Mouse (Mus musculus) cortical plate, adult 2 months (tissue): Measurements from ENCODE around the gene Cd68. TPM values are rescaled to one million over a fixed set of nuclear protein-coding genes. Genes with fewer than 3 reads are reported as not detected.

Experiments
- H3K27ac ChIP-seq: fragments of 200-500 bp; 2 replicates; pipeline ENCODE4 v1.5.1; 2012; ENCODE audit warnings: low read length, control low read depth, inconsistent platforms; ENCODE audit not compliant: insufficient read depth
- H3K4me1 ChIP-seq: fragments of 200-500 bp; 2 replicates; pipeline ENCODE4 v1.6.1; 2011; ENCODE audit warnings: low read length; ENCODE audit not compliant: control insufficient read depth, insufficient read depth
- H3K4me3 ChIP-seq: fragments of 200-500 bp; 2 replicates; pipeline ENCODE4 v1.5.1; 2011; ENCODE audit warnings: mild to moderate bottlenecking, low read length, control low read depth; ENCODE audit not compliant: insufficient read depth
- CTCF ChIP-seq: fragments of 200-500 bp; IDR thresholded peaks from 2 replicates; pipeline ENCODE4 v1.5.1; 2011; ENCODE audit warnings: mild to moderate bottlenecking, control low read depth, low read length; ENCODE audit not compliant: insufficient read depth; ENCODE audit errors: extremely low read depth
- POLR2A ChIP-seq: fragments of 200-500 bp; IDR thresholded peaks from 2 replicates; pipeline ENCODE4 v1.6.1; 2011; ENCODE audit warnings: mild to moderate bottlenecking, low read length, control low read depth; ENCODE audit not compliant: insufficient read depth; ENCODE audit errors: extremely low read depth
- polyA plus RNA-seq: library from polyadenylated mRNA; depleted of rRNA; stranded (reverse); fragments of >200 nt; gene quantifications from 2 replicates; pipeline ENCODE4 v1.2.3, GENCODE M21; 2012

Cd68 gene
- polyA plus RNA-seq, 1 experiment: 13.1 TPM

GRCm38 (mm10) chr11:69684936-69685335, 19.0 kb upstream of the Cd68 start:
- H3K4me1 ChIP-seq: no peaks in the 10 kb centered on the region; the same call in 1 of the 2 replicates

GRCm38 (mm10) chr11:69684128-69684745, 18.3 kb upstream of the Cd68 start:
- Histone ChIP-seq H3K27ac (no peak overlapping the region), H3K4me1 (no peaks in the 10 kb centered on the region; the same call in 1 of the 2 replicates), H3K4me3 (no peak overlapping the region)
- TF ChIP-seq CTCF (no peak), POLR2A (no peak)

More at GRCm38 (mm10) chr11:69684936-69685335, 19.0 kb upstream of the Cd68 start:
- peak overlapping the region; percentile 57 for H3K27ac ChIP-seq
- no peak for TF ChIP-seq POLR2A
- no peak for TF ChIP-seq CTCF
- no peak overlapping the region for H3K4me3 ChIP-seq

- Histone ChIP-seq H3K4me3 (no peak overlapping the region), H3K4me1 (no peaks in the 10 kb centered on the region; the same call in 1 of the 2 replicates), H3K27ac (no peak overlapping the region)
- TF ChIP-seq CTCF (no peak), POLR2A (no peak)
Observed at GRCm38 (mm10) chr11:69683576-69683975, 17.6 kb upstream of the Cd68 start.

GRCm38 (mm10) chr11:69682840-69683533, 17.0 kb upstream of the Cd68 start:
- TF ChIP-seq POLR2A (no peak), CTCF (peak; percentile 97)
- Histone ChIP-seq H3K27ac (no peak overlapping the region), H3K4me3 (no peak overlapping the region), H3K4me1 (no peaks in the 10 kb centered on the region; the same call in 1 of the 2 replicates)

GRCm38 (mm10) chr11:69682209-69682839, 16.4 kb upstream of the Cd68 start:
- H3K4me1 ChIP-seq: no peaks in the 10 kb centered on the region; the same call in 1 of the 2 replicates
- no peak for TF ChIP-seq CTCF
- no peak for TF ChIP-seq POLR2A
- no peak overlapping the region for H3K27ac ChIP-seq
- peak overlapping the region; percentile 44 for H3K4me3 ChIP-seq

- Histone ChIP-seq H3K4me1 (no peaks in the 10 kb centered on the region; the same call in 1 of the 2 replicates), H3K4me3 (peak within 1 kb of the TSS; percentile 44), H3K27ac (no peak within 1 kb of the TSS)
- TF ChIP-seq CTCF (no peak), POLR2A (peak; percentile 88)
Observed at GRCm38 (mm10) chr11:69681314-69682208, 15.6 kb upstream of the Cd68 start, which contains the start of gene Senp3. Gene Senp3, minus strand, starts transcription at chr11:69682084.

- TF ChIP-seq POLR2A (no peak), CTCF (no peak)
- no peaks in the 10 kb centered on the region; the same call in 1 of the 2 replicates for H3K4me1 ChIP-seq
- H3K27ac ChIP-seq: no peak overlapping the region
- peak overlapping the region; percentile 44; the same call in 1 of the 2 replicates for H3K4me3 ChIP-seq
Observed at GRCm38 (mm10) chr11:69680136-69680855, 14.3 kb upstream of the Cd68 start.

- no peak for TF ChIP-seq POLR2A
- no peak overlapping the region for H3K27ac ChIP-seq
Observed at GRCm38 (mm10) chr11:69679144-69679543, 13.2 kb upstream of the Cd68 start.

GRCm38 (mm10) chr11:69672211-69672706, 6.3 kb upstream of the Cd68 start, which contains the start of gene Eif4a1:
Gene Eif4a1, minus strand, starts transcription at chr11:69672423.
- no peak for TF ChIP-seq CTCF
- TF ChIP-seq POLR2A: peak; percentile 98
- Histone ChIP-seq H3K4me3 (peak within 1 kb of the TSS; percentile 91), H3K4me1 (no peaks in the 10 kb centered on the region; the same call in 1 of the 2 replicates)

More at GRCm38 (mm10) chr11:69679144-69679543, 13.2 kb upstream of the Cd68 start:
- no peaks in the 10 kb centered on the region; the same call in 1 of the 2 replicates for H3K4me1 ChIP-seq
- no peak overlapping the region for H3K4me3 ChIP-seq

More at GRCm38 (mm10) chr11:69672211-69672706, 6.3 kb upstream of the Cd68 start, which contains the start of gene Eif4a1:
- H3K27ac ChIP-seq: peak within 1 kb of the TSS; percentile 95
